ENCODE assay signal across 8 mouse cellular contexts in the genomic region with DNA sequence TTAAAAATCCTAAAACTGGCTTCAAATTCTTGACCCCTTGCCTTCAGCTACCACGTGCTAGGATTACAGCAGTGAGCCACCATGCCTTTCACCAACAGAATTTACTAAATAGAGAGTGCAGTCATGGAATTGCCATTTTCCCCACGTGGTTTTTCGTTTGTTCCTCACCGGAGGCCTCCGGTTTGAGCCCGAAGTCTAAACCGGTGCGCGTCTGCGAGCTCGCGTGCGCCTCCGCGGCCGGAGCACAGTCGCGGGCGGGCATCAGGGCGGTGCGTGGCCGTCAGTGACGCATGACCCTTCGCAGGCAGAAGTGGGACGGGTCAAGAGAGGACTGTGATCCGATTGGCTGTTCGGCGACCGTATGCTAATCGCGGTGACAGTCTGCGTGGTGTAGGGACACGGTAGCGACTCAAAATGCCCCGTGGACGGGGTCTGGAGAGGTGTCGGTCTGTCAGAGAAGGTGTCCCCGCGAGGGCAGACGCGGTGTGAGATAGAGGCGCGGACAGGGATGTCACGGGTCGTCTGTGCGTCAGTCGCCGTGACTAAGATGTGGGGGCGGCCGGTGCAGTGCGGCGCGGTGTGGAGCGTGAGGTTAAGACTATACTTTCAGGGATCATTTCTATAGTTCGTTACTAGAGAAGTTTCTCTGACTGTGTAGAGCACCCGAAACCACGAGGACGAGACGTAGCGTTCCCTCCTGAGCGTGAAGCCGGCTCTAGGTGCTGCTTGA. TPM values are rescaled to one million over a fixed set of nuclear protein-coding genes. Genes with fewer than 3 reads are reported as not detected.
DNase-seq lines count a peak whose midpoint lies in the region; ATAC-seq lines count a peak whose summit lies in the region.
"Not testable (repeated sequence)": the region's sequence is repeated elsewhere in the genome, so short reads cannot be mapped to it uniquely, and the experiment has no call there.

No protein-coding gene starts in this region.

- peak; percentile 97 for ATAC-seq in hindbrain, embryonic 14.5 days (ENCODE audit: low FRiP score)

- not testable (repeated sequence) for H3K4me1 ChIP-seq in hindbrain, embryonic 14.5 days (replicated peaks; ENCODE audit: control insufficient read depth, insufficient read depth, low read length)

- peak; percentile 79 for DNase-seq in NIH3T3 (ENCODE audit: low read depth)
- DNase-seq in cerebellum, postnatal 36 days, result peak; percentile 77 to 78
- DNase-seq in frontal cortex, postnatal 36 days (ENCODE audit: low spot score in 2 of 2), result peak; percentile 71 to 84
- peak; percentile 71 for DNase-seq in hindbrain, embryonic 14.5 days (ENCODE audit: low spot score)
- peak; percentile 73 for DNase-seq in left cerebral cortex, adult 11 months (ENCODE audit: low spot score)
- peak; percentile 85 for DNase-seq in lung, postnatal 25 days (ENCODE audit: low spot score)
- DNase-seq in retina, embryonic 14.5 days (ENCODE audit: low spot score), result peak; percentile 70
- peak; percentile 75 to 83 for DNase-seq in thymus, postnatal 36 days

- peak overlapping the region; percentile 23 for H3K4me3 ChIP-seq in hindbrain, embryonic 14.5 days (replicated peaks; ENCODE audit: low read length)

- peak overlapping the region; percentile 48 for H3K9ac ChIP-seq in hindbrain, embryonic 14.5 days

- H3K4me2 ChIP-seq in hindbrain, embryonic 14.5 days (replicated peaks), result peak overlapping the region; percentile 51

- peak overlapping the region; percentile 86 for H3K27ac ChIP-seq in hindbrain, embryonic 14.5 days

- H3K9me3 ChIP-seq in hindbrain, embryonic 14.5 days (ENCODE audit: control insufficient read depth, low read length), result not testable (repeated sequence)

- H3K27me3 ChIP-seq in hindbrain, embryonic 14.5 days (ENCODE audit: control insufficient read depth, insufficient read depth, low read length), result not testable (repeated sequence)

- not testable (repeated sequence) for H3K36me3 ChIP-seq in hindbrain, embryonic 14.5 days (replicated peaks; ENCODE audit: control insufficient read depth, insufficient read depth)

- WGBS in hindbrain, embryonic 14.5 days, result under 1% methylated on average over 32 of the region's 62 CpGs

RNA-seq across cellular contexts. Expression of a gene that starts 37.9 kb away (rescaled TPM):
- polyA plus RNA-seq in hindbrain, embryonic 14.5 days (2014; fragmentation: Nextera tagmentation; extraction: Ambion mirVana), result 0.72 and 1.1 TPM in 2 replicates

RNA-seq across cellular contexts. Expression of a gene that starts 38.1 kb away (rescaled TPM):
- 3.2 and 4.0 TPM in 2 replicates for polyA plus RNA-seq in hindbrain, embryonic 14.5 days (2014; fragmentation: Nextera tagmentation; extraction: Ambion mirVana)

Comparison
In these comparisons a context has a peak if more than half of its experiments do, and no peak if none do; other contexts are left out.
1. Peak in every context shown above with its lines: DNase-seq, ATAC-seq, H3K4me3 ChIP-seq and H3K27ac ChIP-seq.